Mouse (Mus musculus) retina, postnatal 1 day (tissue): Measurements from ENCODE around the gene Gm6592.
A peak's percentile ranks its signal among the peaks of the same experiment; 100 is the strongest.
"Not testable (repeated sequence)": the region's sequence is repeated elsewhere in the genome, so short reads cannot be mapped to it uniquely, and the experiment has no call there.

Experiments
- DNase-seq: peaks from one replicate; pipeline ENCODE4 v3.0.0-alpha.2; 2012

The Gm6592 gene

GRCm38 (mm10) chrX:8843694-8844093, at the start of gene Gm6592:
Gene Gm6592 (plus strand): TSS chrX:8843994.
- no peak for DNase-seq

- DNase-seq: not testable (repeated sequence)
These were observed 40.4 kb upstream of the Gm6592 start, which contains the start of gene Ssxb5 for GRCm38 (mm10) chrX:8803391-8803790. Gene Ssxb5 (plus strand): TSS chrX:8803691.

- peak; percentile 42 for DNase-seq
These were observed 11.8 kb upstream of the Gm6592 start for GRCm38 (mm10) chrX:8832043-8832442.

- DNase-seq: no peak
These were observed 8.7 kb downstream of the Gm6592 start for GRCm38 (mm10) chrX:8852486-8852885.

GRCm38 (mm10) chrX:8864331-8864730, 20.5 kb downstream of the Gm6592 start:
- DNase-seq: peak; percentile 81

GRCm38 (mm10) chrX:8873953-8874352, 30.2 kb downstream of the Gm6592 start, which contains the start of gene Gm5751:
Gene Gm5751 (plus strand): TSS chrX:8874253.
- DNase-seq: not testable (repeated sequence)

- DNase-seq: no peak
These were observed 40.5 kb downstream of the Gm6592 start for GRCm38 (mm10) chrX:8884336-8884735.

- DNase-seq: no peak
These were observed 48.2 kb downstream of the Gm6592 start for GRCm38 (mm10) chrX:8891975-8892342.

- DNase-seq: peak; percentile 73
These were observed 48.8 kb downstream of the Gm6592 start, which contains the start of gene B630019K06Rik for GRCm38 (mm10) chrX:8892343-8893155. Gene B630019K06Rik (plus strand): TSS chrX:8892382.

GRCm38 (mm10) chrX:8893182-8893651, 49.4 kb downstream of the Gm6592 start:
- DNase-seq: peak; percentile 41
